Mouse (Mus musculus): ENCODE measurements around the gene Tiam1.

- TF ChIP-seq CTCF (IDR thresholded peaks at IDR 0.05; ENCODE audit: low read depth, low read length) (no peak), GATA1 (IDR thresholded peaks at IDR 0.05; ENCODE audit: borderline replicate concordance, low read length) (no peak), POLR2AphosphoS5 (IDR thresholded peaks at IDR 0.05; ENCODE audit: insufficient replicate concordance, low read depth, low read length) (no peak), TAL1 (conservative IDR thresholded peaks at IDR 0.05; ENCODE audit: low read depth, low read length) (no peak), GATA2 (IDR thresholded peaks at IDR 0.05; ENCODE audit: borderline replicate concordance, low read depth, low read length) (no peak)
These were observed 8.0 kb downstream of the Tiam1 start for GRCm38 (mm10) chr16:90135580-90135979.
